Mouse (Mus musculus) embryonic facial prominence, embryonic 11.5 days (tissue): ENCODE results near the gene Myo9b. TPM values are rescaled to one million over a fixed set of nuclear protein-coding genes. Genes with fewer than 3 reads are reported as not detected.
A peak's percentile ranks its signal among the peaks of the same experiment; 100 is the strongest.
"Not testable (repeated sequence)": the region's sequence is repeated elsewhere in the genome, so short reads cannot be mapped to it uniquely, and the experiment has no call there.

ENCODE experiments used
- ATAC-seq: fragments of 200-750 bp; cut with Nextera tagmentation; replicated peaks from 2 replicates; pipeline ENCODE4 v1.8.0; 2017; ENCODE audit warnings: low read depth; ENCODE audit not compliant: insufficient number of reproducible peaks, low FRiP score, low TSS enrichment
- DNase-seq: peaks from one replicate; pipeline ENCODE4 v3.0.0-alpha.2; 2015; ENCODE audit warnings: low spot score
- H3K27ac ChIP-seq: fragments of 300-500 bp; sonication (generic); replicated peaks from 2 replicates; pipeline ENCODE4 v1.5.1; 2014; ENCODE audit warnings: mild to moderate bottlenecking, low read depth, low read length, control low read depth
- H3K27me3 ChIP-seq: fragments of 300-500 bp; sonication (generic); 2 replicates; pipeline ENCODE4 v1.6.1; 2014; ENCODE audit warnings: mild to moderate bottlenecking, low read length, moderate library complexity, mixed read lengths; ENCODE audit not compliant: control insufficient read depth, insufficient read depth
- H3K36me3 ChIP-seq: fragments of 300-500 bp; sonication (generic); replicated peaks from 2 replicates; pipeline ENCODE4 v1.6.1; 2014; ENCODE audit warnings: low read depth, mild to moderate bottlenecking, low read length, moderate library complexity, mixed read lengths; ENCODE audit not compliant: control insufficient read depth, insufficient read depth
- H3K4me1 ChIP-seq: fragments of 300-500 bp; sonication (generic); 2 replicates; pipeline ENCODE4 v1.6.1; 2014; ENCODE audit warnings: low read length, mixed read lengths; ENCODE audit not compliant: control insufficient read depth, insufficient read depth
- H3K4me2 ChIP-seq: fragments of 300-500 bp; sonication (generic); 2 replicates; pipeline ENCODE4 v1.6.1; 2014; ENCODE audit warnings: low read depth, mild to moderate bottlenecking, control low read depth, low read length, moderate library complexity
- H3K4me3 ChIP-seq: fragments of 300-500 bp; sonication (generic); 2 replicates; pipeline ENCODE4 v1.5.1; 2014; ENCODE audit warnings: low read depth, low read length, control low read depth
- H3K9ac ChIP-seq: fragments of 300-500 bp; sonication (generic); replicated peaks from 2 replicates; pipeline ENCODE4 v1.6.1; 2014; ENCODE audit warnings: mild to moderate bottlenecking, control low read depth, low read length
- H3K9me3 ChIP-seq: fragments of 300-500 bp; sonication (generic); replicated peaks from 2 replicates; pipeline ENCODE4 v1.6.1; 2016; ENCODE audit warnings: mild to moderate bottlenecking, low read length, inconsistent platforms, mixed read lengths; ENCODE audit not compliant: control insufficient read depth
- WGBS: fragments of 180-500 bp; shearing (Covaris S2); extraction: QIAGEN DNeasy Blood & Tissue Kit; methylation state at CpG from one replicate; pipeline ENCODE4 v1.1.7; 2014; 5-methylcytosine and 5-hydroxymethylcytosine counted together
- polyA plus RNA-seq: library from polyadenylated mRNA; unstranded; fragments of >200 nt; fragmentation: Nextera tagmentation; extraction: Ambion mirVana; gene quantifications from 2 replicates; pipeline ENCODE4 v1.2.1, GENCODE M21; 2014

Myo9b gene
- polyA plus RNA-seq, 1 experiment from 2014 or later = 17.5 TPM

- peak overlapping the region; percentile 77 for H3K4me3 ChIP-seq
- H3K36me3 ChIP-seq = no peaks in the 10 kb centered on the region
- H3K9ac ChIP-seq = peak overlapping the region; percentile 57
- no peaks in the 10 kb centered on the region for H3K27me3 ChIP-seq
- H3K27ac ChIP-seq = no peak overlapping the region
- no peak for ATAC-seq
- H3K9me3 ChIP-seq = no peaks in the 10 kb centered on the region
- peak overlapping the region; percentile 33 for H3K4me2 ChIP-seq
- no peaks in the 10 kb centered on the region for H3K4me1 ChIP-seq
- peak; percentile 5 for DNase-seq
- WGBS = 24% methylated on average over 5 of the region's 5 CpGs
Observed at GRCm38 (mm10) chr8:71271630-71272029, 884 bp upstream of the Myo9b start.

GRCm38 (mm10) chr8:71273151-71273510 lies 617 bp downstream of the Myo9b start:
- Histone ChIP-seq H3K27me3 (no peaks in the 10 kb centered on the region), H3K4me3 (peak overlapping the region; percentile 77), H3K27ac (0 out of 2 replicates have a peak overlapping the region, but pooled peaks have one; percentile 41), H3K4me1 (no peaks in the 10 kb centered on the region), H3K4me2 (peak overlapping the region; percentile 74), H3K9ac (peak overlapping the region; percentile 76), H3K36me3 (no peaks in the 10 kb centered on the region), H3K9me3 (no peaks in the 10 kb centered on the region)
- ATAC-seq (peak; percentile 0; the same call in 1 of the 2 replicates), DNase-seq (peak; percentile 46)
- WGBS = under 1% methylated on average over 14 of the region's 14 CpGs

- H3K9ac ChIP-seq = no peak overlapping the region
- no peaks in the 10 kb centered on the region for H3K27me3 ChIP-seq
- no peaks in the 10 kb centered on the region for H3K9me3 ChIP-seq
- H3K4me2 ChIP-seq = no peak overlapping the region
- no peak overlapping the region for H3K4me3 ChIP-seq
- no peaks in the 10 kb centered on the region for H3K36me3 ChIP-seq
- H3K4me1 ChIP-seq = no peaks in the 10 kb centered on the region
- DNase-seq = no peak
- ATAC-seq = no peak
- no peak overlapping the region for H3K27ac ChIP-seq
Observed at GRCm38 (mm10) chr8:71274478-71274877, 2.0 kb downstream of the Myo9b start.

DNA sequence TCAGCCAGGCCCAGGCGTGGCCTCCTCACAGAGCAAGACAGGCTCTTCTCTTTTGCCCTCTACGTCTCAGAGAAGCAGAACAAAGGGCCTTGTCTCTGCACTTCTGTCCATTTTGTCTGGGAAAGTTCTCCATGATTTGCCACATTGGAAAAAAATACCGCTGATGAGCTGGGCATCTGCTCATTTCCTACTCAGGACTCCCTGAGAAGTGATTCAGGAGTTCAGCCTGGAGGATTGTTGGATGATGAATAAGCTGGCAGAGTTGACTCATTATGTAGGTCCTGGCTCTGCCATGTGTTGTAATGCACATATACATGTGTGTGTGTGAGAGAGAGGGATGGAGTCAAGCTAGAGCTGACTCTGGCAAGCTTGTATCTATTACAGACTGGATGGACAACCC lies 3.7 kb downstream of the Myo9b start:
- Histone ChIP-seq H3K4me1 (no peaks in the 10 kb centered on the region), H3K4me3 (no peak overlapping the region), H3K9me3 (no peaks in the 10 kb centered on the region), H3K27ac (no peak overlapping the region), H3K36me3 (no peaks in the 10 kb centered on the region), H3K4me2 (no peak overlapping the region), H3K9ac (no peak overlapping the region), H3K27me3 (no peaks in the 10 kb centered on the region)
- ATAC-seq (no peak), DNase-seq (no peak)
- WGBS = 91% methylated on average over 3 of the region's 3 CpGs

DNA sequence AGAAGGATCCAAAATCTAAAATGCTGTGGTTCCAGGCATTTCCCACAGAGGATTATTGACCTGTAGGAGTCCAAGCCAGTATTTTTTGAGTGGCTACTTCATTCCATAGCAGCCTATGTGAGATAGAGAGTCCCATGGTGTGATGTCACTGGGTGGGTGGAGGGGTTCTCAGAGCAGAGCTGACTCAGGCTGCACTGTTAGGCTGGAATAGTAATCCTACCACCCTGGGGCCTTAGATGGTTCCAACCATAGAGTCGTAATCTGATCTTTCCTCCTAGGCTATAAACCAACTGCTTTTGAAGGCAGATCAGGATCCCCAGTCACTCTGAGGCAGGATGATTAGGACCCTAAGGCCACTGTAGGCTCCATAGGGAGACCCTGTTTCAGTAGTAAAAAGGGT lies 6.9 kb downstream of the Myo9b start:
- H3K9me3 ChIP-seq, ATAC-seq, H3K4me2 ChIP-seq, H3K36me3 ChIP-seq, H3K9ac ChIP-seq, H3K27me3 ChIP-seq, H3K27ac ChIP-seq, H3K4me3 ChIP-seq, H3K4me1 ChIP-seq, DNase-seq: not testable (repeated sequence)
- 92% methylated on average over 1 of the region's 1 CpGs for WGBS

DNA sequence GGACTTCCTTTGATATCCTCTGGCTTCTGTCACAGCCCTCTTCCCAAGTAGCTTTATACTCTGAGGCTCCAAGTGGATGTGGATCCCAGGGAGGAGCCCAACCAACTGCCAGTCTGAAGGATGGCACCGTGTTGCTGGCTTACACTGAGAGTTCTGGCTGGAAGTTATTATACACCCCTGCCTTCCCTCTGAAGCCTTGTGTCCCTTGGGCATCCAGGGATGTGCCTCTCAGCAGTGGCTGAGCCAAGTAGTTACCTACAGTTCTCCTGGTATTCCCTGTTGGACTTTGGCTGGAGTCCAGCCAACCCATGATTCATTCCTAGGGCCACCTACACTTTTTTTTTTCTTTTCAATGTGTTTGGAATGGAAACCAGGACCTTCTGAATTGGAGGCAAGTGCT lies 9.2 kb downstream of the Myo9b start:
- not testable (repeated sequence) for H3K4me2 ChIP-seq, H3K36me3 ChIP-seq, H3K9ac ChIP-seq, H3K4me3 ChIP-seq, H3K27ac ChIP-seq, H3K9me3 ChIP-seq, H3K27me3 ChIP-seq, ATAC-seq, DNase-seq, H3K4me1 ChIP-seq
- WGBS = 77% methylated on average over 1 of the region's 1 CpGs

DNA sequence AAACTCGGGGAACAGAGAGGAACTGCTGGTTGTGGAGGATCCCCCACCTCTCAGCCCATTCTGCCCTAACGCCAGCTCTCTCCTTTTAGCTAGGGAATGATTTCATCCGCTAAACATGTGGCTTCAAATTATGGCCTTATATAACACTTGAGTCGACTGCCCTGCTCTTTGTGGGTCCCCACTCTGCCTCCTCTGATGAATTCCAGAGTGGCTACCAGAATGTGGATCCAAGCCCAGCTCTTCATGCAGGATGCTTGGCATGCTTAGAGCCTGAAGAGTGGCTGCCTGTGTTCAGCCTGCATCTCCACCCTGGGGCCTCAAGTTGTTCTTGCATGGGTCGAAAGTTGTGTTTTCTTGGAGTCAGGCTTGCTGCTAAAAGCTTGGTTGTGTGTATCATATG lies 10.1 kb downstream of the Myo9b start:
- no peak overlapping the region for H3K4me2 ChIP-seq
- ATAC-seq (no peak), DNase-seq (no peak)
- H3K9ac ChIP-seq = no peak overlapping the region
- H3K9me3 ChIP-seq = no peaks in the 10 kb centered on the region
- no peaks in the 10 kb centered on the region for H3K4me1 ChIP-seq
- H3K27me3 ChIP-seq = no peaks in the 10 kb centered on the region
- H3K4me3 ChIP-seq = no peak overlapping the region
- no peaks in the 10 kb centered on the region for H3K36me3 ChIP-seq
- WGBS = 73% methylated on average over 5 of the region's 5 CpGs
- H3K27ac ChIP-seq = no peak overlapping the region

DNA sequence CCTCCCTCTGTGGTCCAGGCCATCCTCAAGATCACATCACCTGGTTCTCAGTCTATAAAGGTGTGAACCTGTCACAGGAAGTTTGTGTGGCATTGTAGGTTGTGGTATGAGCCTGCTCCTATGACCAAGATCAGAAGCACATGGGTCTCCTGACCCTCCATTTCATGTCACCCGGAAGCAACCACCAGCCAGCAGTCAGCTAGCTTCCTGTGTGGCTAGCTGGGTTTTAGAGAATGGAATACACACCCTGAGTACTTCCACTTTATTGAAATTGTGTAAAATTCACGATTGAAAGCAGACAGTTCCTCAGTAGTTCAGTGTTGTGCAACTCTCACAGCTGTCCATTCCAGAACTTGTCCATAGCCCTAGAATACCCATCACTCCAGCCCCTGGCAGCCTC lies 13.7 kb downstream of the Myo9b start:
- 80% methylated on average over 2 of the region's 2 CpGs for WGBS
- not testable (repeated sequence) for H3K4me1 ChIP-seq, H3K4me3 ChIP-seq, DNase-seq, H3K27ac ChIP-seq, H3K9ac ChIP-seq, ATAC-seq, H3K36me3 ChIP-seq, H3K4me2 ChIP-seq, H3K27me3 ChIP-seq, H3K9me3 ChIP-seq
